Mouse (Mus musculus): ENCODE measurements around the gene Ptpn1.

The Ptpn1 gene

GRCm38 (mm10) chr2:167931985-167932726 lies at the start of gene Ptpn1:
Gene Ptpn1 (plus strand): TSS chr2:167932057.
- peak; percentile 95 for DNase-seq (ENCODE audit: low read depth, low spot score)

- DNase-seq (ENCODE audit: low read depth, low spot score), result peak; percentile 37
Observed at GRCm38 (mm10) chr2:167886485-167886884, 45.4 kb upstream of the Ptpn1 start.

DNA sequence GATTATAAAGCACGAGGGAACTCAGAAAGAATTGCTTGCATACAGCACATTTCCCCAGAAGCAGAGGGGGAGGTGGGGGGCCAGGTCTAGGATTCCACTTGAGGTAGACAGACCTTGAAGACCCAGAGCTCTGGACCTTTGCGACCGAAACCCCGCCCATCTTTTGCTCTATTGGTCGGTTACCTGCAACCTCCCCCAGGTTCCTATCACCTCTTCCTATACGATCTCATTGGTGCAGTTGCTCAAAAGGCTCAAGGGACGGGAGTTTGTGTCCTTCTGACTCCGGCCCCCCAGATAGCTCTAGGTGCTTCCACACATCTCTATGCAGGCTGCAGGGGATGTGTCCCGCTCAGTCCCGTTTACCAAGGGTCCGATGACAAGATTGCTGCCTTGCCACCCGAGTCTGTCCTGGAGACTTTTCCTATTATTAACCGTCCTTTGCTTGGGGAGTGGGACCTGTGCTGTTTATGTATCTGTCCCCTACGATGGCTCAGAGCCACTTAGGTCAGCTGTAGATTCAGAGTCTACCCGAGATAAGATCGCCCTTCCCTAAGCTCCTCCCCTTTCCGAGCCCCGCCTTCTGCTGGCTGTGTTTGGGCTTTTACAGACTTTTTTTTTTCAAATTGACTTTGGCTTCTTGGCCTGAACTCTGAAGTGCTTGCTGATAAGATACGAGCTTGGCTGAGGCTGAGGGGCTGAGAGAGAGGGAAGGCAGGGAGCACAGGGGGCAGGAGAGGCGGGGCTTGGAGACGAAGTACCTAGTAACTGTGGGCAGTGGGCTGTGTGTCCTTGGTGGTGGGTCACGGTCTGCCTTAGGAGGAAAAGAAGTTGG lies 44.1 kb upstream of the Ptpn1 start:
- no peak for DNase-seq (ENCODE audit: low read depth, low spot score)

- no peak for DNase-seq (ENCODE audit: low read depth, low spot score)
Observed at GRCm38 (mm10) chr2:167888834-167889233, 43.0 kb upstream of the Ptpn1 start.

- DNase-seq (ENCODE audit: low read depth, low spot score), result no peak
Observed at GRCm38 (mm10) chr2:167889886-167890285, 42.0 kb upstream of the Ptpn1 start.

DNA sequence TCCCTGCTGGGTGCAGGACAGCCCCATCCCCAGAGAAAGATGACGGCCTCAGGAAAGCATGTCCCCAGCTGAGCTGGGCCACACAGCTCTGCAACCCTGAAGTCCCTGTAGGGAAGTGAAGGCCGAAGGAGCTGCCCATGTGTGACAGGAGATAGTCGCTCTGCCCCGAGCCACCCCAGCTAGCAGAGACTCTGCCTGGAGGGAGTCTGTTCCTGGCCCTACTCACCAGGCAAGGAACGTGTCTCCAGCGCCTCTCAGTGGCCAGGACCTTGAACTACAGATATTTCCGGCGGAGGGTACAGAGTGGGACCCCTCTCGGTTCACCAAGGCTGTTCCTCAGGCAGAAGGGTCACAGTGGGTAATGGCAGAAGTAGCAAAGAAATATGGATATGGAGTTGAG lies 39.9 kb upstream of the Ptpn1 start:
- peak; percentile 82 for DNase-seq (ENCODE audit: low read depth, low spot score)

DNA sequence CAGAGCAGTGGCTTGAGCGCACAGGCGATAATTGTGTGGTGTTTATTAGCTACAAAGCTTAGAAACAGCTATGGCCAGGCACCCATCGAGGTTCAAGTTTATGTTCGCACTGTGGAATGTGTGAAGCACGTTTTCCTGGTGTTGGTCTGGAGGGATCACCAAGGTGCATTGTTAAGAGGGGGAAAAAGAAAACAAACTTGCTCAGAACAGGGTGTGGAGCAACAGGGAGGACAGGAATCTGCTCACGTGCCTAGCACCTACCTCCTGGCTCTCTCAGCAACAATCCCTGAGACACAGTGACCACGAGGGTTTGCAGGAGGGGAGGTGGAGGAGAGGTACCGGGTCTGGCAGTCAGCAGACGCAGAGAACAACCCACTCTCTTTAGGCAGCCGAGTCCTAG lies 38.2 kb upstream of the Ptpn1 start:
- DNase-seq (ENCODE audit: low read depth, low spot score), result no peak

GRCm38 (mm10) chr2:167894948-167895372 lies 36.9 kb upstream of the Ptpn1 start:
- peak; percentile 86 for DNase-seq (ENCODE audit: low read depth, low spot score)

GRCm38 (mm10) chr2:167897896-167898295 lies 34.0 kb upstream of the Ptpn1 start:
- no peak for DNase-seq (ENCODE audit: low read depth, low spot score)

DNA sequence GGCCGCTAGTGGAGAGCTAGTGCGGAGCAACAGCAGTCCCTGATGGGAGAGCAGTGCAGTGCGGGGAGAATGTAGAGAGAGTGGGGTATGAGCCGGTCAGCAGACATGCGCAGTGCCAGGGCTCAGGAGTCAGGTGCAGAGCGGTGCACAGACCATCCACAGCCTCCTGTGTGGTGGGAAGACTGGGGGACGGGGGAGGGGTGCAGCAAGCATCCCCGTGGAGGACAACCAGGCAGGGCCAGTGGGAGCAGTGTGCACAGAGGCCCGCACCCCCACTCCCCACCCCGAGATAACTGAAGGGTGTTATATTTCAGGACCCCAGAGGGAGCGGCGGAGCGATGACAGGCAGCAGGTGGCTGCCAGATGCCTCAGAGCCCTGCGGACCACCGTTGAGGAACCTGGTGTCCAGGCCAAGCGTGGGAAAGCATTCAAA lies 31.9 kb upstream of the Ptpn1 start:
- no peak for DNase-seq (ENCODE audit: low read depth, low spot score)

DNA sequence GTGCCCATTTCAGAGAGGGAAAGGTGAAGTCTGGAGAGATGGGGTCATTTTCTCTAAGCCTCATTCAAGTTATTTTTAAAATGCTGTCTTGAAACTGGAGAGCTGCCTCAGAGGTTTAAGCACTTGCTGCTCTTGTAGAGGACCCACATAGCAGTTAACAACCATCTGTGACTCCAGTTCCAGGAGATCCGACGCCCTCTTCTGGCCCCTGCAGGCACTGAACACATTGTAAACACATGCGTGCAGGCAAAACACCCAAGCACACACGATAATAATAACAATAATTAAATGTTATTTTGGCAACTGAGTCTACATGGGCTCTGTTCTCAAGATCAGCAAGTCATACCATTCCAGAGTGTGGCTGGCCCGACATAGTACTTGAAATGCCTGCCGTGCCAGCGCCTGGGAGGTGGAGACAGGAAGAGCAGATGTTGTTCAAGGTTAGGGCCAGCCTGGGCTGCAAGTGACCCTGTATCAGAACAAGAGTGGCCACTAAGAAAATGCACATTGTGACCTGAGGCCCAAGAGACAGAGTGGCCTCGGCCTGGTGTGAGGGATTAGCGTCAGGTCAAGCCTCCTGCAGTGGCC lies 29.6 kb upstream of the Ptpn1 start:
- DNase-seq (ENCODE audit: low read depth, low spot score), result no peak

- DNase-seq (ENCODE audit: low read depth, low spot score), result no peak
Observed at GRCm38 (mm10) chr2:167903242-167903952, 28.5 kb upstream of the Ptpn1 start.

- no peak for DNase-seq (ENCODE audit: low read depth, low spot score)
Observed at GRCm38 (mm10) chr2:167904621-167905367, 27.1 kb upstream of the Ptpn1 start.

DNA sequence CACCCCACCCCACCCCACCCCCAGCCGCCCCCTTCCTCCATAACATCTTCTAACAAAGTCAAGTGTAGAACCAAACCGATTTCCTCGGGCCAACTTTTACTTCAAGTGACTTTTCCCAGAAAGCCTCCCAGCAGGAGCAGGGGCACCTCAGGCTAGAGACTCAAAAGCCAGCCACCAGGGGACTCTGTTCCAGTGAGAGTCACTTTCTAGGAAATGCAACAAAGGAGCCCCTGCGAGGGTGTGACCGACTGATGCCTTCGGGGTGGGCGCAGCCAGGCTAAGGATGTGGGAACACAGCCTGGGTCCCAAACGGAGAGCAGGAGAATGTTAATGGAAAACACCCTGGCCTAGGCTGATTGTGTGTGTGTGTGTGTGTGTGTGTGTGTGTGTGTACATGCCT lies 26.3 kb upstream of the Ptpn1 start:
- DNase-seq (ENCODE audit: low read depth, low spot score), result no peak

GRCm38 (mm10) chr2:167906729-167907128 lies 25.1 kb upstream of the Ptpn1 start:
- DNase-seq (ENCODE audit: low read depth, low spot score), result no peak

DNA sequence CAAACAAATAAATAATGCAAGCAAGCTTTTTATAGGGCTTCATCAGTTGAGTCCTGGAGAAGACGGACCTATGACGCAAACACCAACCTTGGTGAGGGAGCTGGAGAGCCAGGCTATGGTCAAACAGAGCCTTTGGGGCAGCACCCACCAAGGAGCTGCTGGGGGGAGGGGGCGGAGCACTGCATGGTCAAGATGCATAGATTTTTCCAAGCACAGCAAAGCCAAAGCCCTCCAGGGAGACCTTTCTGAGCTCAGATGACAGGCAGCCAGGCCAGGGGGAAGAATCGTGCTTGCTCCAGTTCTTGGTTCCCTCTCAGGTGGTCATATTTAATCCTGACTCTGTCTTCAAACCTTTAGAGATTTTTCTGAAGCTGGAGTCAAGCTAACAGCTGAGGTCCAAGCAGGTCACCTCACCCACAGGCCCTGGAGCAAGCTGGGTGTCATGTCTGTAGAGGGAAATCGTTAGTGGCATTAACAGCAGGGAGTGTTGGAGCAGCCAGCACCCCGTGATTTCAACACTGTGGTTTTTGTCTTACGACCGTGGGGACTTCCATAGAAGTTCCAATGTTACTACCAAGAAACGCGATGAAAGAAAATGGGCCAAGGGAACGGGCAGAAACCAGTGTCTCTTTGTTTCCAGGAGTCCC lies 22.2 kb upstream of the Ptpn1 start:
- DNase-seq (ENCODE audit: low read depth, low spot score), result no peak

DNA sequence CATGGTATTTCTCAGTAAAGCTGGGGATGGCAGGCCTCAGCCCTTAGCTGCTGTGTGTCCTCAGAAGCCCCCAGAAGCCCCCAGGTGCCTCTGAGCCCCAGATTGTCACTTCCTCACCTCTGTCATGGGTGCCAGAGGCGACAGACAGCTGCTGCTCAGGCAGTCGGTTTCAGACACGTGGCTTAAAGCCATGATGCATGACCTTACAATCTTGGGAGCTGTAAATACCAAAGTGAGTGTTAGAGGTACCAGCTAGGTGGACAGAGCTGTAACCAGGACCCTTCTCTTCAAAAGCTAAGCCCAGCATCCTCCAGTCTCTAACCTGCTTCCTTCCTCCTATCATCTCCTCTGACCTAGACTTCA lies 21.7 kb upstream of the Ptpn1 start:
- no peak for DNase-seq (ENCODE audit: low read depth, low spot score)

GRCm38 (mm10) chr2:167911511-167911910 lies 20.3 kb upstream of the Ptpn1 start:
- DNase-seq (ENCODE audit: low read depth, low spot score), result peak; percentile 30

DNA sequence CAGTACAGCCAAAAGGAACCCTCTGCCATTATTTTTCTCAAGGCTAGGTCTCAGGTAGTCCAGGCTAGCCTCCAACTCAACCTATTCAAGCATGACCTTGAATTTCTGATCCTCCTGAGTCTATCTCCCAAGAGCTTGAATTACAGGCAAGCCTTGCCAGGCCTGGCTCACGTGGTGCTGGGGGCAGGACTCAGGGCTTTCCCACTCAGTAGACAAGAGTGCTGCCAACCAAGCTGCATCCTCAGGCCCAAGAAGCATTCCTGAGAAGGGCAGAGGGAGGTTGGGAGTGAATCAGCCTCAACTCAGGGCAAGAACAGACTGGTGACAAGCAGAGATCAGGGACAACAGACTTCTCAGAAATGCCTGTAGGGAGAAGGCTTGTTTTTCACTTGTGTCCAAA lies 12.8 kb upstream of the Ptpn1 start:
- peak; percentile 49 for DNase-seq (ENCODE audit: low read depth, low spot score)

GRCm38 (mm10) chr2:167920041-167920440 lies 11.8 kb upstream of the Ptpn1 start:
- DNase-seq (ENCODE audit: low read depth, low spot score), result no peak

Measured in 3T3-L1 (cell line).